Mouse (Mus musculus) hematopoietic stem cell, adult 5-6 weeks (primary cell): ENCODE data around the gene Catspere2. TPM values are rescaled to one million over a fixed set of nuclear protein-coding genes. Genes with fewer than 3 reads are reported as not detected.
"Not testable (repeated sequence)": the region's sequence is repeated elsewhere in the genome, so short reads cannot be mapped to it uniquely, and the experiment has no call there.

Source experiments
- ATAC-seq, 2 experiments: fragments of 125-278 bp in 1 of 2; replicated peaks in 1 of 2; 2 replicates each; pipeline ENCODE4 v1.8.0; 2016 to 2017; ENCODE audit warnings: inconsistent platforms in 2 of 2, mild to moderate bottlenecking in 2 of 2, moderate number of reproducible peaks in 2 of 2, low read depth in 1 of 2, moderate TSS enrichment in 1 of 2; ENCODE audit not compliant: low FRiP score in 2 of 2, poor library complexity in 2 of 2, severe bottlenecking in 2 of 2, insufficient read depth in 1 of 2, low TSS enrichment in 1 of 2
- total RNA-seq: library from RNA; stranded (forward); fragments of 172-1452, 232-1000 nt; gene quantifications from 2 replicates; pipeline ENCODE4 v1.2.3, GENCODE M21; 2017

The Catspere2 gene
- total RNA-seq, 1 experiment from 2014 or later, result not detected

- no peak for ATAC-seq
Measured at GRCm38 (mm10) chr1:178205701-178206325, 222.6 kb downstream of the Catspere2 start.

GRCm38 (mm10) chr1:178207856-178208255 lies 224.6 kb downstream of the Catspere2 start:
- not testable (repeated sequence) for ATAC-seq

GRCm38 (mm10) chr1:178209966-178210365 lies 226.7 kb downstream of the Catspere2 start:
- ATAC-seq, result no peak

- 0 out of 4 replicates have a peak, but pooled peaks of 1 of the 2 experiments have one; percentile 7 for ATAC-seq
Measured at GRCm38 (mm10) chr1:178217157-178217556, 233.9 kb downstream of the Catspere2 start.

- no peak for ATAC-seq
Measured at GRCm38 (mm10) chr1:178218305-178218704, 235.1 kb downstream of the Catspere2 start.

GRCm38 (mm10) chr1:178219166-178220077 lies 236.2 kb downstream of the Catspere2 start:
- ATAC-seq, result no peak

Other genes starting within 250 kb of the Catspere2 start
- 214 and 255 TPM in 2 replicates for gene Adss, start 186.9 kb upstream of the Catspere2 start, total RNA-seq
- gene Desi2, start 204.0 kb downstream of the Catspere2 start, total RNA-seq, result 14.4 and 22.0 TPM in 2 replicates